Mouse (Mus musculus): Measurements from ENCODE around the gene Bach2. TPM values are rescaled to one million over a fixed set of nuclear protein-coding genes. Genes with fewer than 3 reads are reported as not detected.

Bach2 gene
- polyA plus RNA-seq, 1 experiment from 2014 or later, result 7.7 TPM

DNA sequence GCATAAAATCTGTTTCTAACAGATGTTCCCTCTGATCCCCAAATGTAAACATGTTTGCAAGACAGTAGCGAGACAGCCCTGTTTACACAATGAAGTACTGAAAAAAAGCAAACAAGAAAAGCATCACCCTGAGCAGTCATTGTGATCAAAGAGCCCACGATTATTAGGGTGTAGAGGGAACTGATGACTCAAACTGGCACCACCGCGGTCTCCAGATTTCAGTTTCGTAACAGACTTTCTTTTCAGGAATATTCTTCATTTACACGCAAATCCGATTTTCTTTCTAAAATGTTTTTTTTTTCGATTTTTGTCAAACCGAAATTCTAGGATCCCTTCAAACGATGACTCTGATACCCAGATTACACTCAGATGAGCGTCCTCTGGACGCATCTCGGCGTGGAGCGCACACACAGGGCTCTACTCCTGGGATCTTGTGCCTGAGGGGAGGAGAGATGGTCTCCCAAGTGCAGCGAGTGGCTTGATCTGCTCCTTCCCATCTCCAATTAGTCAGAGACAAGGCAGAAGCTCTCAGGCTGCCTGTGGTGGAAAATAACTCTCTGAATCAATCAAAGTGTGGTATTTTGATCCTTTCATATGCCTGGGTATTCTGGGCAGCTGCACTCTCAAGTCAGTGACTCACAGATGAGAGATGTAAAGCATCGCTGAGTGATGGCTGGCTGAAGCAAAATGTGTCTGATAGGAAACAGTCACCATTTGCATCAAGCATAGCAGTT lies 166.7 kb downstream of the Bach2 start:
- Histone ChIP-seq H3K36me3 (no peaks in the 10 kb centered on the region), H3K4me1 (0 out of 2 replicates have a peak, but pooled peaks cover 8% of the 10 kb centered on the region), H3K27ac (replicated peaks) (0 out of 2 replicates have a peak overlapping the region, but pooled peaks have one; percentile 9), H3K27me3 (ENCODE audit: low read depth, poor library complexity, severe bottlenecking) (no peaks in the 10 kb centered on the region), H3K9me3 (replicated peaks) (no peaks in the 10 kb centered on the region), H3K4me3 (no peak overlapping the region)
- no peak for DNase-seq (ENCODE audit: low spot score)
- 79% methylated on average over 17 of the region's 17 CpGs for WGBS

DNA sequence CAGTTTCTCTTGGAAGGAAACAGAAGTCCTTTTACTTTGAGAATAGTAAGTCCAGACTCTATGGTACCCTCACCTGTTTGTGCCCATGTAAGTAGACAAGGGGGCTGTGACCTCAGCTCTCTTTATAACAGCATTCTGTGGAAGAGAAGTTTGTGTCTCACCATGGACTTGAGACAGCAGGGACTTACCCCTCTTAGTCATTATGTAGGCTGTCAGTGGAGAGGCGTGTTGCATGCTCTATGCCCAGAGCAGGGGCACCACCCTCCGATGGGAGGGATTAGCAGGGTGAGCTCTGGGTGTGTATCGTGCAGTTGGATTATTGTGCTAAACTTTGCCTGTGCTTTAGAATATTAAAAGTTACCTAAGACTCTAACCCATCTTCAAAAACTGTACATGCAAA lies 167.4 kb downstream of the Bach2 start:
- WGBS, result 96% methylated on average over 3 of the region's 3 CpGs
- H3K4me3 ChIP-seq, result no peak overlapping the region
- H3K4me1 ChIP-seq, result 0 out of 2 replicates have a peak, but pooled peaks cover 8% of the 10 kb centered on the region
- no peaks in the 10 kb centered on the region for H3K9me3 ChIP-seq (replicated peaks)
- H3K36me3 ChIP-seq, result no peaks in the 10 kb centered on the region
- no peaks in the 10 kb centered on the region for H3K27me3 ChIP-seq (ENCODE audit: low read depth, poor library complexity, severe bottlenecking)
- no peak for DNase-seq (ENCODE audit: low spot score)
- H3K27ac ChIP-seq (replicated peaks), result no peak overlapping the region

DNA sequence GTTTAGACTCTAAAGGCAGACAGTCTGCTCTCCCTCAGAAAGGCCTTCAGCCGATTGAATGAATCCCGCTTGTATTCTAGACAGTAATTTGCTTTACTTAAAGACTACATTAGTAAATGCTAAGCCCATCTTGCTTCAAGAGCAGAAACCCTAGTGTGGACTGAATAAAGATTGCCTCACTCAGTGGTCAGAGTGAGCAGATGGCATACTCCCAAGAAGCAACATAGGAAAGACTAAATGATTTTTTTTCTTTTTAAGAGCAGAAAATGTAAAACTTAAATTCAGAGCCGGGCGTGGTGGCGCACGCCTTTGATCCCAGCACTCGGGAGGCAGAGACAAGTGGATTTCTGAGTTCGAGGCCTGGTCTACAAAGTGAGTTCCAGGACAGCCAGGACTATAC lies 169.9 kb downstream of the Bach2 start:
- Histone ChIP-seq H3K27me3 (ENCODE audit: low read depth, poor library complexity, severe bottlenecking) (no peaks in the 10 kb centered on the region), H3K9me3 (replicated peaks) (no peaks in the 10 kb centered on the region), H3K27ac (replicated peaks) (no peak overlapping the region), H3K4me1 (peaks cover 17% of the 10 kb centered on the region), H3K36me3 (no peaks in the 10 kb centered on the region), H3K4me3 (no peak overlapping the region)
- 94% methylated on average over 8 of the region's 8 CpGs for WGBS
- no peak for DNase-seq (ENCODE audit: low spot score)

DNA sequence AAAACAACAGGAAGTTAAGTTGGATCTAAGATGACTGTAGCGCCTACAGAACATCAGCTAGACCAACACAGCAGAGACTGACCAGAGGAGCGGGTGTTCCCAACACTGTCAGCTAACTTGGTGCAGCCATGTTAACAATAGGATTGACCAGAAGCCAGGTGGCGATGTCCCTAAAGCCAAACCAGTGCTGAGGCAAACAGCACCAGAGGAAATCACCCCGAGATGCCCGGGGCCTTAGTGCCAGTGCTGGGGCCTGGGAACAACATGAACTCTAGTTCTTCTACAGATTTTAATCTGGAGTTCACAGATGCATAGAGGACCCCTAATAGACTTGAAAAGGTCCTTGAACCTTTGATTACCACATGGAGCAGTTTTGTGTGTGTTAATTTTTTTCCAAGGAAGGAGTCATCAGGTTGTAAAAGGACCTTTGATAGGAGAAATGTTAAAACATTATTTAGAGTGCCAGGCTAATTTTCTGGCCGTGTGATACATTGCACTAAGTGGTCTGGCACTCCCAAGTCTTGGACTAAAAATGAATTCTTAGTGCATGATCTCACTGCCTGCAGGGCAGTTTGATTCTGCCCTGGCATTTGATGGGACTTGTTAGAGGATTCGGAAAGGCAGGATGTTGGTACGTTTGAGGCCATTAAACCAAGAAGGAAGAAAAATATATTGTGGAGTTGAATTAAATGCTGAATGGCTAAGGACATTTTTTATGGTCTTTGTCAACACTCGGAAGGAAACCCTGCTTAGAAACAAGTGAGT lies 170.7 kb downstream of the Bach2 start:
- H3K4me1 ChIP-seq, result peaks cover 17% of the 10 kb centered on the region
- no peaks in the 10 kb centered on the region for H3K27me3 ChIP-seq (ENCODE audit: low read depth, poor library complexity, severe bottlenecking)
- H3K4me3 ChIP-seq, result no peak overlapping the region
- H3K9me3 ChIP-seq (replicated peaks), result no peaks in the 10 kb centered on the region
- no peaks in the 10 kb centered on the region for H3K36me3 ChIP-seq
- H3K27ac ChIP-seq (replicated peaks), result no peak overlapping the region
- no peak for DNase-seq (ENCODE audit: low spot score)
- 91% methylated on average over 9 of the region's 9 CpGs for WGBS

DNA sequence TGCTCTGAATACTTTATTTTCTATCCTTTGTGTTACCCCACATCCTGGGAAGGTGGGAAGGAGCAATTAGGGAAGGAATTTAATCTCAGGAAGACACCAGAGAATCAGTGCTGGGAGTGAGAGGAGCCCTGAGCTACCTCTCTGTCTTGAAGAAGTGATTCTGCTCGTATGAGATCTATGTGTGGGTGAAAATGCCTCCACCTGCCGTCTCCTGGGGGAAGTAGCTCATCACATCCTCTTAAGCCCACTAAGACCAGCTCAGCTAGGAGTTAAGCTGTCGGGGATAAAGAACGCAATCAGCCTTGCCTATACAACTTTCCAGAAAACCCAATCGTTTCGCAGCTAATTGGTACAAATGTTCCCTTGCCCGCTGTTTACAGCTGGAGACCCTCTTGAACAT lies 174.5 kb downstream of the Bach2 start:
- no peak overlapping the region for H3K4me3 ChIP-seq
- no peak overlapping the region for H3K27ac ChIP-seq (replicated peaks)
- H3K27me3 ChIP-seq (ENCODE audit: low read depth, poor library complexity, severe bottlenecking), result no peaks in the 10 kb centered on the region
- WGBS, result 42% methylated on average over 7 of the region's 7 CpGs
- no peaks in the 10 kb centered on the region for H3K9me3 ChIP-seq (replicated peaks)
- peaks cover 9% of the 10 kb centered on the region for H3K4me1 ChIP-seq
- no peak for DNase-seq (ENCODE audit: low spot score)
- H3K36me3 ChIP-seq, result no peaks in the 10 kb centered on the region

DNA sequence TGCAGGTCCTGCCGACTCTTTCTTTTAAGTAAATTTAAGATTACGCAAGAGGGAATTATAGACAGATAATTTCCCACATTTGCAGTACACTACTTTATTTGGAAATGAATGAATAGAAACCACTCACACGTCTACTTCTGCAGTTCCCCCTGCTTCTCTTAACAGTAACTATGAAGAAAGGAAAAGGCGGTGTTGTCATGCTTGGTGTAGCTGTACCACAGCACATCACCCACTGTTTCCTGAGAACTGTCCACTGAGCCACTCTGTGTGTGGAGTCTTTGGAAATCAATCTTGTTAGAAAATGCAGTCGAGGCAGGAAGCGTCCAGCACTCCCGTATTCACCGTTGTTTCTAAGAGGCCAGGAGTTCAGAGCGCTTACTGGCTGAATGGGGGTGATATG lies 174.9 kb downstream of the Bach2 start:
- Histone ChIP-seq H3K27ac (replicated peaks) (0 out of 2 replicates have a peak overlapping the region, but pooled peaks have one; percentile 33), H3K27me3 (ENCODE audit: low read depth, poor library complexity, severe bottlenecking) (no peaks in the 10 kb centered on the region), H3K4me3 (no peak overlapping the region), H3K9me3 (replicated peaks) (no peaks in the 10 kb centered on the region), H3K36me3 (no peaks in the 10 kb centered on the region), H3K4me1 (peaks cover 9% of the 10 kb centered on the region)
- no peak for DNase-seq (ENCODE audit: low spot score)
- 88% methylated on average over 9 of the region's 9 CpGs for WGBS

DNA sequence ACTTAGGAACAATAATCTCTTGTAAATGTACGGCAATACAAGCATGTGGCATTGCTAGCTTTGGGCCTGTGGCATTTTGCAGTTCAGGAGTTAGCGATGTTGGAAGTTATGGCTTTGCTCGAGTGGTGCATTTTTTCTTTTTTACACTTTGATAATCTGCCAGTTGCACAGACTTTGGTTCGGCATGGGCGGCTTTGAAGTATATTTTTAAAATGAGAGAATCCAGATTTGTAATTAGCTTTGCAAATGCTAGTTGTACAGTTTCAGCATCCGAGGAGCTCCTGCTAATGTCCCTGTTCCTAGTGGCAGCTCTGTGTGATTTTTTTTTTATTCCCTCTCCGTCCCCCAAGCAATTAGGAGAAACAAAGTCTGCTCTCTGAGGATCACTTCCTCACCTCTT lies 176.4 kb downstream of the Bach2 start:
- Histone ChIP-seq H3K27me3 (ENCODE audit: low read depth, poor library complexity, severe bottlenecking) (no peaks in the 10 kb centered on the region), H3K27ac (replicated peaks) (no peak overlapping the region), H3K4me3 (no peak overlapping the region), H3K36me3 (no peaks in the 10 kb centered on the region), H3K9me3 (replicated peaks) (no peaks in the 10 kb centered on the region), H3K4me1 (peaks cover 9% of the 10 kb centered on the region)
- 93% methylated on average over 7 of the region's 7 CpGs for whole genome bisulfite sequencing
- DNase-seq (ENCODE audit: low spot score), result no peak

DNA sequence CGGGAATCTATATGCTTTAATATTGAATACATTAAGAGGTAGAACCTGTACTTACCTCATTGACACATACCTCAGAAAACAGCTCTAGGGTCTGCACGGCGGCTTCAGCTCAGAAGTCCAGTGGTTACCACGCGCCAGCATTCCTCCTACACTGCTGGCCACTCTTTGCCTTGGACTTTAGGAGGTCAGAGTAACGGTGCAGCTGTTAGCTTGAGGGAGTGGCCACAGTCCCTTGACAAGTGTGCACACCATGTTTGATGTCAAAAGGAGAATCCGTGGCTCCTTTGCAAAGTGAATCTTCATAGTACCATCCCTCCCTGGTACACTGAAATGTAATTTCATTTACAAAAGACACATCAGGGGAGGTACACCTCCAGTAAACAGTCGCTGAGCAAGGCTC lies 179.3 kb downstream of the Bach2 start:
- Histone ChIP-seq H3K36me3 (no peaks in the 10 kb centered on the region), H3K4me1 (peaks cover 4% of the 10 kb centered on the region), H3K27ac (replicated peaks) (no peak overlapping the region), H3K27me3 (ENCODE audit: low read depth, poor library complexity, severe bottlenecking) (no peaks in the 10 kb centered on the region), H3K9me3 (replicated peaks) (no peaks in the 10 kb centered on the region), H3K4me3 (no peak overlapping the region)
- DNase-seq (ENCODE audit: low spot score), result no peak
- 90% methylated on average over 8 of the region's 8 CpGs for WGBS

DNA sequence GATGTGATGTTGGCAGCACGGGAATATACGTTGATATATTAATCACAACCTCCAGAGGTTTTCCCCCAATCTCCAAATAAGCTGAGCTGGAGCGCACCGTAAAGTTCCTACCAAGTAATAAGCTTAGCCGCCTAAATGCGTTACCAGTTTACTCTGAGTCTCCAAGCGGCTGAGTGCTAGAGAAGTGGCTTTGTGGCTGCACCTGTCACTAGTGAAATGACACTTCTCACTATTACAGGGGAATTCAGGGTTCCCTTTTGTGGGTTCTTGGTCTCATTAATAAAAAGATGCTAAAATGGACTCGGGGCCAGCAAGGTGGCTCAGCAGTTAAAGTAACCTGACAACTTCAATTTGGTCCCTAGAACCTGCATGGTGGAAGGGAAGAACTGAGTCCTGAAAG lies 183.0 kb downstream of the Bach2 start:
- H3K4me3 ChIP-seq, result no peak overlapping the region
- 92% methylated on average over 8 of the region's 8 CpGs for WGBS
- no peaks in the 10 kb centered on the region for H3K27me3 ChIP-seq (ENCODE audit: low read depth, poor library complexity, severe bottlenecking)
- H3K27ac ChIP-seq (replicated peaks), result no peak overlapping the region
- H3K9me3 ChIP-seq (replicated peaks), result no peaks in the 10 kb centered on the region
- H3K36me3 ChIP-seq, result no peaks in the 10 kb centered on the region
- no peak for DNase-seq (ENCODE audit: low spot score)
- no peaks in the 10 kb centered on the region for H3K4me1 ChIP-seq

DNA sequence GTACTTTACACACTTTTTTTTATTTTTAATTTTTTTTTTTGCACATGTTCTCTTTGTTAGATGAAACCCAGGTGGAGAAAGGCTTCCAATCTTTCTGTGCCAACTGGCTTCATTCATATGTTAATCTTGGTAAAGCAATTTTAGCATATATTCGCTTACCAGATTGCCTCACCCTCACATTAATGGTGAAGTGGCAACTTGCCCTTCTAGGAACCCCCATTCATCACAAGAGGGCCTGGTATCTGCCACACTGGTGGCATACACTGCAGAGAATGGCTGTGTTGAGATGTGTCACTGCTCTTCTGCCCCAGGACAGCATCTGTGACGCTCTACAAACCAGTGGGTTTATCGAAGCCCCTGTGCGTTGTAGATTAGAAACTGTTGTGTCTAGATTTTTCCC lies 183.8 kb downstream of the Bach2 start:
- WGBS, result 93% methylated on average over 4 of the region's 4 CpGs
- no peaks in the 10 kb centered on the region for H3K4me1 ChIP-seq

DNA sequence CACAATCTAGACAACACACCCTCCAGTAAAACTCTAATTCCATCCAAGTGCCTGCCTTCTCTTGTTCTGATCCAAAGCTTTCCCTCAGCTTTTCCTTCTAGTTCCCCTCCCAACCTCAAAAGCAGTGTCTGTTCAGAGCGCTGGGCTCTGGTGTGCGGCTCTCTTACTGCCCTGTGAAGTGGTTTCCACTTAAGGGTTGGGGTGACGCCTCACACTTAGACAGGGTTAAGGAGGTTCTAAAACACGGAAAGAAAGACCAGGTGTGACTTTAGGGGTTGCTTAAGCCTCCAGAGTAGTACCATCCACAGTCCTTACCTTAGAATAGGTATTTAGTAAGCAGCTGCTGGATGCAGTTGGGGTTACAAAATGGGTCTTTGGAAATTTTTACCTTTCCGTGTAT lies 185.1 kb downstream of the Bach2 start:
- H3K9me3 ChIP-seq (replicated peaks), result no peaks in the 10 kb centered on the region
- no peaks in the 10 kb centered on the region for H3K27me3 ChIP-seq (ENCODE audit: low read depth, poor library complexity, severe bottlenecking)
- WGBS, result 86% methylated on average over 5 of the region's 5 CpGs
- no peaks in the 10 kb centered on the region for H3K36me3 ChIP-seq
- no peak for DNase-seq (ENCODE audit: low spot score)
- no peak overlapping the region for H3K4me3 ChIP-seq
- H3K27ac ChIP-seq (replicated peaks), result no peak overlapping the region
- H3K4me1 ChIP-seq, result no peaks in the 10 kb centered on the region

More for the DNA sequence above, 183.8 kb downstream of the Bach2 start:
- H3K4me3 ChIP-seq, result no peak overlapping the region
- H3K9me3 ChIP-seq (replicated peaks), result no peaks in the 10 kb centered on the region
- no peak for DNase-seq (ENCODE audit: low spot score)
- H3K36me3 ChIP-seq, result no peaks in the 10 kb centered on the region
- no peaks in the 10 kb centered on the region for H3K27me3 ChIP-seq (ENCODE audit: low read depth, poor library complexity, severe bottlenecking)
- H3K27ac ChIP-seq (replicated peaks), result no peak overlapping the region

DNA sequence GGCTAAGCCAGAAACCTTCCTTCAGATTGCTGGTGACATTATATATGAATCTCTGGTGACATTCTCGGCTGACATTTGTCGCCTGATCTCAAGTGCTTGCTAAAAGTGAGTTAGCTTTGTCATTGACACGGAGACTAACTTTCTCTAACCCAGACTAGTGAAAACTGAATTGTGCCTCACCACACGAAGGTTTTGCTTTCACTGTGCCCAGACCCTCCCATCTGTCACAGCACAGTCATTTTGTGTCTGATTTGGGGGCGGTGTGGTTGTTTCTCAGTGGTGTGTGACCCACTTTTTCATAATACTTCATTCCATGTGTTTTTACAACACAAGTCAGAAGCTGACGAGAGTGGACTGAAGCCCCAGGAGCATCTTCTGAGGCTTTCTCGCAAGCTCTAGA lies 185.8 kb downstream of the Bach2 start:
- Histone ChIP-seq H3K9me3 (replicated peaks) (no peaks in the 10 kb centered on the region), H3K27me3 (ENCODE audit: low read depth, poor library complexity, severe bottlenecking) (no peaks in the 10 kb centered on the region), H3K4me1 (no peaks in the 10 kb centered on the region), H3K27ac (replicated peaks) (no peak overlapping the region), H3K36me3 (no peaks in the 10 kb centered on the region), H3K4me3 (no peak overlapping the region)
- no peak for DNase-seq (ENCODE audit: low spot score)
- WGBS, result 89% methylated on average over 7 of the region's 7 CpGs

DNA sequence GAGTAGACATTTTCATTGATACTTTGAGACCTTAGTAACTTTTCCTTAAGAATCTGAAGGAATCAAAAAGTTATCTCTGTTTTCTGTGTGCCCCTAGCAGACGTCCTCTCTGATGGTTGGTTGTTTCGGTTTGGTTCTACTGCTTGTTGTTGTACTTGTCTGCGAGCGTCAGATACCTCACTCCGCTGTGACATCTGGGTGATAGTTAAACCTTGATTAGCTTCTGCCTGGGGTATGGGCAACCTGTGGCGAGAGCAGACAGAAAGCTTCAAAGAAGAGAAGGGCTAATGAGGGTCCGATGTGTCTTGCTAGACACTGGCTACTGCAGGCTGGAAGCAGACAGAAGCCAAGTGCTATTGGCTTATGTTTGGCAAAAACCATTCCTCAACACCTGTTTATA lies 186.5 kb downstream of the Bach2 start:
- Histone ChIP-seq H3K36me3 (no peaks in the 10 kb centered on the region), H3K4me3 (no peak overlapping the region), H3K4me1 (peaks cover 2% of the 10 kb centered on the region), H3K9me3 (replicated peaks) (no peaks in the 10 kb centered on the region), H3K27ac (replicated peaks) (no peak overlapping the region), H3K27me3 (ENCODE audit: low read depth, poor library complexity, severe bottlenecking) (no peaks in the 10 kb centered on the region)
- DNase-seq (ENCODE audit: low spot score), result no peak
- 90% methylated on average over 7 of the region's 7 CpGs for WGBS

All from midbrain, embryonic 10.5 days (tissue).